Mouse (Mus musculus) midbrain, embryonic 11.5 days (tissue): ENCODE data around the gene Stxbp6. TPM values are rescaled to one million over a fixed set of nuclear protein-coding genes. Genes with fewer than 3 reads are reported as not detected.

ENCODE experiments used
- ATAC-seq: fragments of 200-750 bp; cut with Nextera tagmentation; 2 replicates; pipeline ENCODE4 v1.8.0; 2017; ENCODE audit warnings: moderate TSS enrichment, moderate library complexity; ENCODE audit not compliant: low FRiP score
- DNase-seq: peaks from one replicate; pipeline ENCODE4 v3.0.0; 2015; ENCODE audit warnings: low spot score; ENCODE audit errors: missing footprints
- H3K27ac ChIP-seq: fragments of 300-500 bp; sonication (generic); 2 replicates; pipeline ENCODE4 v1.5.1; 2014; ENCODE audit warnings: low read depth, low read length
- H3K27me3 ChIP-seq: fragments of 300-500 bp; sonication (generic); 2 replicates; pipeline ENCODE4 v1.6.1; 2014; ENCODE audit warnings: mild to moderate bottlenecking, low read length, moderate library complexity, mixed read lengths; ENCODE audit not compliant: control insufficient read depth, insufficient read depth
- H3K36me3 ChIP-seq: fragments of 300-500 bp; sonication (generic); 2 replicates; pipeline ENCODE4 v1.6.1; 2014; ENCODE audit warnings: mild to moderate bottlenecking, low read length, moderate library complexity, mixed read lengths; ENCODE audit not compliant: control insufficient read depth, insufficient read depth
- H3K4me1 ChIP-seq: fragments of 300-500 bp; sonication (generic); 2 replicates; pipeline ENCODE4 v1.6.1; 2014; ENCODE audit warnings: low read length; ENCODE audit not compliant: control insufficient read depth, insufficient read depth
- H3K4me2 ChIP-seq: fragments of 300-500 bp; sonication (generic); 2 replicates; pipeline ENCODE4 v1.6.1; 2014; ENCODE audit warnings: mild to moderate bottlenecking, moderate library complexity
- H3K4me3 ChIP-seq: fragments of 300-500 bp; sonication (generic); 2 replicates; pipeline ENCODE4 v1.5.1; 2014; ENCODE audit warnings: low read depth, low read length
- H3K9ac ChIP-seq: fragments of 300-500 bp; sonication (generic); 2 replicates; pipeline ENCODE4 v1.6.1; 2014; ENCODE audit warnings: low read length
- H3K9me3 ChIP-seq: fragments of 300-500 bp; sonication (generic); 2 replicates; pipeline ENCODE4 v1.6.1; 2016; ENCODE audit warnings: low read length; ENCODE audit not compliant: control insufficient read depth
- WGBS: fragments of 180-500 bp; shearing (Covaris S2); extraction: QIAGEN DNeasy Blood & Tissue Kit; methylation state at CpG from one replicate; pipeline ENCODE4 v1.1.7; 2014; 5-methylcytosine and 5-hydroxymethylcytosine counted together
- polyA plus RNA-seq: library from polyadenylated mRNA; unstranded; fragments of >200 nt; fragmentation: Nextera tagmentation; extraction: Ambion mirVana; gene quantifications from 2 replicates; pipeline ENCODE4 v1.2.1, GENCODE M21; 2014

Stxbp6 gene
- polyA plus RNA-seq, 1 experiment from 2014 or later = 21.3 TPM

DNA sequence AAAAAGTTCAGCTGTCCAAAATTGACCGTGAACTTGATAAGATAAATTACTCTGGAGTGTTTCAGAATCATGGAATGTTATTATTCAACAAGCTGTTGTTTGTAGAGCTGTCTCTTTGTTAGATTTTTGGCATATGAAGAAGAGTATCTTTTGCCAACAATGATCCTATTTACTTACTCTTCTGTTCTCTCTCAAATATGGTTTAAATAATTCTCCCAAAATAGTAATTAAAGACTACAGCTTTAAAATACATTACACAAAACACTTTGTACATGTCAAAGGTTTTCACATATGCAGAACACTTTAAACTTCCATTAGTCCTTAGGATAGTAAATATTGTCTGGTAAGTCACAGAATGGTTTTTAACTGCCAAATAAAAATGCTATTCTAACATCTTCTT is 29.9 kb downstream of the Stxbp6 start:
- DNase-seq = no peak

DNA sequence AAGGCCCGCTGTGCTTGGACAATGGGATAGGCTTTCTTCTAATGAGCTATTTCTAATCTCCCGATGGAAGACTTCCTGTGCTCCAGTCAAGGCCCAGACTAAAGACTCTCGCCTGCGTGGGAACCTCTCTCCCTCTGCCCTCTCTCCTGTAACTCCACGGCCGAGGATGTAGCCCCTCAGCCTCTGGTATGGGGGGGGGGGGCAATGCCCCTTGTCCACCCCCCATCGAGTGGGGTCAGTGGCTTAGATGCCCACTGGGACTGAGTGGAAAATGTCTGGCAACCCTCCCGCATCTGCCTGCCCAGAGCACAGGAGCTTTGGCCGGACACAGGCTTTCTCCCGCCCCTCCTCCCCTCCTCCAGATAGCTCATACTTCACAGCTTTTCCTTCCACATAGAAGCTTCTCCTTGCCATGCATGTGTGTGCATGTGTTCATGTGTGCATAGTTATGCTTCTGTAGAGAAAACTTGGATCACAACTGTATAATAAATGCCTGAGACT is 31.9 kb downstream of the Stxbp6 start:
- Histone ChIP-seq H3K9ac (no peak overlapping the region), H3K4me3 (no peak overlapping the region), H3K4me1 (no peaks in the 10 kb centered on the region), H3K27me3 (no peaks in the 10 kb centered on the region), H3K9me3 (no peaks in the 10 kb centered on the region), H3K27ac (no peak overlapping the region), H3K36me3 (no peaks in the 10 kb centered on the region), H3K4me2 (no peak overlapping the region)
- DNase-seq (peak; percentile 61), ATAC-seq (0 out of 2 replicates have a peak, but pooled peaks have one; percentile 24)
- WGBS = 54% methylated on average over 10 of the region's 10 CpGs

More for the DNA sequence above, 29.9 kb downstream of the Stxbp6 start:
- ATAC-seq = no peak
- no peaks in the 10 kb centered on the region for H3K9me3 ChIP-seq
- WGBS = 88% methylated on average over 1 of the region's 1 CpGs
- no peaks in the 10 kb centered on the region for H3K27me3 ChIP-seq
- no peaks in the 10 kb centered on the region for H3K4me1 ChIP-seq
- H3K4me2 ChIP-seq = no peak overlapping the region
- H3K4me3 ChIP-seq = no peak overlapping the region
- H3K36me3 ChIP-seq = no peaks in the 10 kb centered on the region
- H3K27ac ChIP-seq = no peak overlapping the region
- no peak overlapping the region for H3K9ac ChIP-seq

DNA sequence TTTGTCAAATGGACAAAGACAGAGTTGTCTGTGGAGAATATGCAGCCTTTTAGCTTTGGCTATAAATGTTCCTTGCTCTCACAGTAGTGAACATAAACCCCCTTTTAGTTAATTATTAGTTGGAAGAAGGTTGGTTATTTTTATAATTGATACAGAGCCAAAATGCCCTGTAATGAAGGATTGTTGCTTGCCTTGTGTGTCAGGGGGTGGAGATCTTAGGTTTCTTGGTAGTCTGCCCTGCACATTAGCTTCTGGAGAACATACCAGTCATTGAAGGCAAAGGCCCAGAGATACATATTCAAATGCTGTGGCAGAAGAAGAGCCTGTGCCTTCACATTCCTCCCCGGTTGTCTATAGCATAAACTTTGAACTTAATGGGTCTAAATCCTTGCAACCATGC is 37.0 kb downstream of the Stxbp6 start:
- DNase-seq (no peak), ATAC-seq (no peak)
- H3K4me2 ChIP-seq = no peak overlapping the region
- H3K27ac ChIP-seq = no peak overlapping the region
- no peaks in the 10 kb centered on the region for H3K36me3 ChIP-seq
- H3K4me3 ChIP-seq = no peak overlapping the region
- H3K27me3 ChIP-seq = no peaks in the 10 kb centered on the region
- H3K9me3 ChIP-seq = no peaks in the 10 kb centered on the region
- no peaks in the 10 kb centered on the region for H3K4me1 ChIP-seq
- WGBS = 74% methylated on average over 1 of the region's 1 CpGs
- no peak overlapping the region for H3K9ac ChIP-seq

DNA sequence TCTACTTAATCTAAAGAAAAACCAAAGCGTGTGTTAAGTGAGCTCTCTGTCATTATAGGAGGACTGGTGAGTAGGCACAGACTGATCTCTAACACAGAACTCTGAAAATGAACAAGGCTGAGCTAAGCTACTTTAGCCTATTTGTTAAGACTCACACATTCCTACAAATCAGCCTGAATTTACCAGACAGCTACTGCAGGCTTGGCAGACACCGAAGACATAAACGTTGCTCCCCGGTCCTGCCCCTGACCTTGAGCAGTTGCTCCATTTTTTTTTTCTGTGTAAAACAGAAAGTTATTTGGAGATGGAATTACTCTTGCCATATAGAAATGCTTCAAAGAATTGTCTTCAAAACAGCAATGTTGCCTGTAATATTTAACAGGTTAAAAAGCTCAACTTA is 37.4 kb downstream of the Stxbp6 start:
- Histone ChIP-seq H3K4me3 (no peak overlapping the region), H3K36me3 (no peaks in the 10 kb centered on the region), H3K4me2 (no peak overlapping the region), H3K27ac (no peak overlapping the region), H3K27me3 (no peaks in the 10 kb centered on the region), H3K9me3 (no peaks in the 10 kb centered on the region), H3K4me1 (no peaks in the 10 kb centered on the region), H3K9ac (no peak overlapping the region)
- ATAC-seq (no peak), DNase-seq (no peak)
- 61% methylated on average over 4 of the region's 4 CpGs for WGBS

DNA sequence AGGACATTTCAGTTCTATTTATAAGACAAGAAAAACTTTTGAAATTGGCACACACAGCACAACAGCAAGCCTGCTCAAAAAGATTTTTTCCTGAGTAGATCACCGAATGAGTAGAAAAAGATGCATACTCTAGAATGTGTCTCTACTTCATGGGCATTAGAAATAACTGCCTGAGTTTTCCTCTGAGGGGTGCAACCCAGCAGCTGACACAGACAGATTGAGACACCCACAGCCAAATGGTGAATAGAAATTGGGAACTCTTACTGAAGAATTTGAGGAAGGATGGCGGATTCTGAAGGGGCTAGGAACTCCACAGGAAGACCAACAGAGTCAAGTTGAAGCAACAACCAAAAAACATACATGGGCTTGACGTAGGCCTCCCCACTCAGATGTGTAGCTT is 43.8 kb downstream of the Stxbp6 start:
- no peak overlapping the region for H3K27ac ChIP-seq
- no peaks in the 10 kb centered on the region for H3K27me3 ChIP-seq
- no peaks in the 10 kb centered on the region for H3K4me1 ChIP-seq
- ATAC-seq (no peak), DNase-seq (no peak)
- H3K9me3 ChIP-seq = no peaks in the 10 kb centered on the region
- H3K9ac ChIP-seq = no peak overlapping the region
- no peak overlapping the region for H3K4me3 ChIP-seq
- no peaks in the 10 kb centered on the region for H3K36me3 ChIP-seq
- no peak overlapping the region for H3K4me2 ChIP-seq
- 93% methylated on average over 3 of the region's 3 CpGs for WGBS

- H3K4me3 ChIP-seq = no peak overlapping the region
- ATAC-seq (no peak), DNase-seq (no peak)
- no peaks in the 10 kb centered on the region for H3K27me3 ChIP-seq
- H3K9ac ChIP-seq = no peak overlapping the region
- no peaks in the 10 kb centered on the region for H3K4me1 ChIP-seq
- H3K4me2 ChIP-seq = no peak overlapping the region
- 86% methylated on average over 1 of the region's 1 CpGs for WGBS
- no peaks in the 10 kb centered on the region for H3K36me3 ChIP-seq
- no peak overlapping the region for H3K27ac ChIP-seq
- H3K9me3 ChIP-seq = no peaks in the 10 kb centered on the region
These were observed 48.2 kb downstream of the Stxbp6 start for GRCm38 (mm10) chr12:45026347-45026746.

DNA sequence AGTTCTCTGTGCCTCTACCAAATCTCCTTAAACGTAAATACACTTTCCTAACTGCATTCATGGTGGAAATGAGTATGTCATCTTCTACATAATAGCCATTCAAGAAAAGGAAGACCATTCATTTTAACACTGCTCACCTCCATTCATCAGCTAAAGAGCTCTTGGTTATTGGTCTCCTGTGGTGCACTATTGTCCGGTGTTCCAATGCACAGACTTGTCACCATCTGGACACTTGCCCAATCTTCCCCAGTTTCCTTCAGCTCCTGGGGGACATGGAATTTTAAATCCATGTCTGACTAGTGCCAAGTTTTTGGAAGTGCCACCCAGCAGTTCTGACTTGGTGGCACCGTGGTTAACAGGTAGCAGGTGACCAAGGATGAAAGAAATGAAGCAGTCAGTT is 54.5 kb downstream of the Stxbp6 start:
- H3K27me3 ChIP-seq = no peaks in the 10 kb centered on the region
- H3K27ac ChIP-seq = no peak overlapping the region
- no peak overlapping the region for H3K4me2 ChIP-seq
- 80% methylated on average over 3 of the region's 3 CpGs for WGBS
- DNase-seq = no peak
- no peaks in the 10 kb centered on the region for H3K9me3 ChIP-seq
- no peaks in the 10 kb centered on the region for H3K36me3 ChIP-seq
- H3K4me1 ChIP-seq = no peaks in the 10 kb centered on the region
- ATAC-seq = no peak
- H3K9ac ChIP-seq = no peak overlapping the region
- no peak overlapping the region for H3K4me3 ChIP-seq

DNA sequence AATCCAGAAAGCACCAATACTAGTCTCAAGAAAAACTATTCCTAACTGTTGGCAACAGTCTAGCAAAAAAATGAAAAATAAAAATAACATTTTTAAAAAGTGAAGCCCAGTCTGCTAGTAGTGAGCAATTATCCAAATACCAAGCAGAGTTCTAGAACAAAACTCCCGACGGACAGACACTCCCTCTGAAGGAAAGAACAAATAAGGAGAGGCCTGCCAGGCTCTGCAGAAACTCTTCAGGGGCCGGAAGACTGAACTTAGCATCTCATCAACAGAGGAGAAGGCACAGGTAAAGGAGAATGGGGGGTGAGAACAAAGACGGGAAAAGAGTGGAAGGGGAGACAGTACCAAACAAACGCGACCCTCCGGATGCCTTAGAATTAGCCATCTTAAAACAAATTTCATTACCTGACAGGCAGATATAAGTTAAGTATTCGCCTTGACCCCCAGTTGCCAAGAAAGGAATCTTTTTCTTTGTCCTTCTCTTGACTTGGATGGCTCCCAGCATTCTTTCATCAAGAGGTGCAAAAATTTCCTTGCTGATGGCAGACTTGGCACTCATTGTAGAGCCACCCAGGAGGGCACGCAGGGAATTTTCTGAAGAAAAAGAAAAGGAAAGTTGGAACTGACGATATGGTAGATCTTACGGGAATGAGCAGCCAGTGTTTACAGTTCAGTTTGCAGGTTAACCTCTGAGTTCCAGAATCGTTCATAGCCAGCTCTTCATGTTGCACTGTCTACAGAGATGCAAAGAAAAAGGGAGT is 55.3 kb downstream of the Stxbp6 start:
- no peak overlapping the region for H3K4me3 ChIP-seq
- H3K27ac ChIP-seq = no peak overlapping the region
- 87% methylated on average over 12 of the region's 12 CpGs for WGBS
- no peaks in the 10 kb centered on the region for H3K9me3 ChIP-seq
- ATAC-seq = no peak
- no peaks in the 10 kb centered on the region for H3K27me3 ChIP-seq
- no peaks in the 10 kb centered on the region for H3K4me1 ChIP-seq
- no peak for DNase-seq
- H3K36me3 ChIP-seq = no peaks in the 10 kb centered on the region
- no peak overlapping the region for H3K9ac ChIP-seq
- no peak overlapping the region for H3K4me2 ChIP-seq

DNA sequence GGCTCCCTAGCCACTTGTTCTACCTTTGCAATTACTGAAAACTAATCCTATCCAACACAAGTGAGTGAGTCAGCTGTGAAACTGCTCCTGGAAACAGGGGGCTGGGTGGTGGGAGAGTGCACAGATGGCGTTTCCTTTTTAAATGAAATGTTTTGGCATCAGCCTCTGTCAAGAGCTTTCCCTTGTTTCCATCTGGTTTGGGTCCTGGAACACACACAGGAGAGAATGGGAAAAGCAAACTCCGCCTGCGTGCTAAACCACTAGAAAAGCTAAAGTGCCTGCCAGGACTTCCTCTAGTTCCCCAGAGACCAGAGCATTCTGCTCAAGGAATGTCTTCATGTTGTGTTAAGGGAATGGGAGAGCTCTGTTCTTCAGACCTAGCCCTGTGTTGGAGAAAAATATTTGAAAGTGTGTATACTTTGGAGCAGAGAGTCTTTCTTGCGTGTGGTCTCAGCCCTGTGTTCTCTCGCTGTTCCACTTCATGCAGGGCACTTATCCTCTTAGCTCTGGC is 61.2 kb downstream of the Stxbp6 start:
- Histone ChIP-seq H3K36me3 (no peaks in the 10 kb centered on the region), H3K9ac (no peak overlapping the region), H3K4me1 (no peaks in the 10 kb centered on the region), H3K4me2 (no peak overlapping the region), H3K9me3 (no peaks in the 10 kb centered on the region), H3K27ac (no peak overlapping the region), H3K27me3 (no peaks in the 10 kb centered on the region), H3K4me3 (no peak overlapping the region)
- no peak for DNase-seq
- 66% methylated on average over 5 of the region's 5 CpGs for WGBS
- no peak for ATAC-seq
